Mouse (Mus musculus) bone marrow macrophage, adult 2 months (primary cell): ENCODE measurements around the gene Arid2.

Experiments
- CTCF ChIP-seq: IDR thresholded peaks from 2 replicates; pipeline ENCODE4 v1.5.1; 2012; ENCODE audit warnings: low read depth, mild to moderate bottlenecking, low read length, moderate library complexity
- POLR2A ChIP-seq: IDR thresholded peaks from 2 replicates; pipeline ENCODE4 v1.6.1; 2012; ENCODE audit warnings: mild to moderate bottlenecking, low read depth, low read length, borderline replicate concordance

DNA sequence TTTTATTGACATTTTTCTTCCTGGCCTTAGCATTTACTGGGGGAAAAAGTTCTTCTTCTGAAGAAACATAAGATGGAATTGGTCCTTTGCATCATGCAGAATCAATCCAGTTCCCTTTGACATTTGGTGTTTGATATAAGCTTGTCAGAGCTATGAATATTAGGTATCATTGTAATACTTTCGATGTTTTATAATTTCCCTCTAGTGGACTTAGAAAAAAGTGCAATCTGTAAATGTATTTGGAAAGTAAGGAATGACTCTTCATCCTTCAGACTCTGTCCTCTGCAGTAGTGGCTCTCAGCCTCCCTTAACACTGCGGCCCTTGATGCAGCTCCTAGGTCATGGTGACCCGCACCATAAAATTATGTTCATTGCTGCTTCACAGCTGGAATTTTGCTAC is 105.6 kb downstream of the Arid2 start:
- TF ChIP-seq CTCF (no peak), POLR2A (no peak)
